Mouse (Mus musculus): ENCODE measurements around the gene Zfp346.
A peak's percentile ranks its signal among the peaks of the same experiment; 100 is the strongest.

Gene Zfp346

DNA sequence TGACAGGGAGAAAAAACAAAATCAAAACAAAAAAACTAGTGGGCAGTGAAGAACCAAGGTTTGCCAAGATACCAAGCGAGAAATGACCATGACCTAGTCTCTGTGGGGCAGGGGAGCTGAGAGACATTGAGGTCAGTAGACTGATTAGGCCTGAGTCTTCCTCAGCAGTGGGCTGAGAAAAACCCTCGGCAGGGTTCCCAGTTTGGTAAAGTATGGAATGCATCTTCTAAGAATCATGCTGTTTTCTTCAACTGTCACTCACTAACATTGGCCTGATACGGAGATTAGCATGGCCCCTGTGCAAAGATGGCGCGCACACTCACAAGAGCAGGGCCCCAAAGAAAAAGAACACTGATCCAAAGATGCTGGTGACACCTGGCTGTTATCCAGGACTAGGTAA is 48.8 kb downstream of the Zfp346 start:
- DNase-seq, result no peak

DNA sequence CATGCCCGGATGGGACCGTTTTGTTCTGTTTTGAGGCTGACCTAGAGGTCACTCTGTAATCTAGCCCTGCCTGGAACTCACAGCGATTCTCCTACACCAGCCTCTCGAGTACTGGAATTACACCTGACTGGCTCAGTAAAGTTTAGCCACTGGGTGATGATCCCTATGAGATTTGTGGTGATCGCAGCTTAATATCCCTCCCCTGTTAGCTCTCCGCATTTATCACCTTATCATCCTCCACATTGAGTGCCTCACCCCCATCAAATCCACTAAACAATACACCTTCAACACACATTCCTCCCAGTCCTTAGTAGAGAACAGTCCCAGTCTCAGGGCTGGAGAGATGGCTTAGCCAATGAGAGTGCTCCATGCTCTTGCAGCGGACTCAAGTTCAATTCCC is 57.3 kb downstream of the Zfp346 start:
- no peak for DNase-seq

DNA sequence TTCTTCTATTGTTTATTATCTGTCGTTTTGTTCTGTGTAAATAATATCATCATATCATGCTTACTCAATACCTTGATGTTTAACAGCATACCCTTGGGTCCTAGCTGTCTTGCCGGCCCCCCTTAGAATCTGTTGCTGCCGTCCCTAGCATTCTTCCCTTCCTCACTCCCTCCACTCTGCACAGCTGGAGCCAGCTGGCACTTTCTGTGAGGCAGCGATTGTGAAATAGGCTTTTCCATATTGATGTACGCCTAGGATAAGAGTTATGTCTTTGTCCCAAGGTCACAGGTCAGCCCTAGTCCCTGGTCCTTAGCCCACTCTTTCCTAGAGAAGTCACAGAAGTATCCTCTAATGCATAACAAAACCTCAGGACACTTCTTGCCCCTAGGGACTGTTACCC is 58.4 kb downstream of the Zfp346 start:
- DNase-seq, result no peak

DNA sequence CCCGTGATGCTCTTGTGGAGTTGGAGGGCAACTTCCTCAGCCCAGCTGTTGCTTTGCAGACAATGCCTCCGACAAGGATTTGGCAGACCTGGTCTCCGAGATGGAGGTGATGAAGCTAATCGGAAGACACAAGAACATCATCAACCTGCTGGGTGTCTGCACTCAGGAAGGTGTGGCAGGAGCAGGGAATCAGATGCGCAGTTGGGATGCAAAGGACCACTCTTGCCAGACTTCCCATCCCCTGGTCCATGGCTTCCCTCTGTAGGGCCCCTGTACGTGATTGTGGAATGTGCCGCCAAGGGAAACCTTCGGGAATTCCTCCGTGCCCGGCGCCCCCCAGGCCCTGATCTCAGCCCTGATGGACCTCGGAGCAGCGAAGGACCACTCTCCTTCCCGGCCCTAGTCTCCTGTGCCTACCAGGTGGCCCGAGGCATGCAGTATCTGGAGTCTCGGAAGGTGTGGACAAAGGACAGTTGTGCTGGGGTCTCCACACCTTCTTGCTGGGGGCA is 60.8 kb downstream of the Zfp346 start:
- DNase-seq, result no peak

DNA sequence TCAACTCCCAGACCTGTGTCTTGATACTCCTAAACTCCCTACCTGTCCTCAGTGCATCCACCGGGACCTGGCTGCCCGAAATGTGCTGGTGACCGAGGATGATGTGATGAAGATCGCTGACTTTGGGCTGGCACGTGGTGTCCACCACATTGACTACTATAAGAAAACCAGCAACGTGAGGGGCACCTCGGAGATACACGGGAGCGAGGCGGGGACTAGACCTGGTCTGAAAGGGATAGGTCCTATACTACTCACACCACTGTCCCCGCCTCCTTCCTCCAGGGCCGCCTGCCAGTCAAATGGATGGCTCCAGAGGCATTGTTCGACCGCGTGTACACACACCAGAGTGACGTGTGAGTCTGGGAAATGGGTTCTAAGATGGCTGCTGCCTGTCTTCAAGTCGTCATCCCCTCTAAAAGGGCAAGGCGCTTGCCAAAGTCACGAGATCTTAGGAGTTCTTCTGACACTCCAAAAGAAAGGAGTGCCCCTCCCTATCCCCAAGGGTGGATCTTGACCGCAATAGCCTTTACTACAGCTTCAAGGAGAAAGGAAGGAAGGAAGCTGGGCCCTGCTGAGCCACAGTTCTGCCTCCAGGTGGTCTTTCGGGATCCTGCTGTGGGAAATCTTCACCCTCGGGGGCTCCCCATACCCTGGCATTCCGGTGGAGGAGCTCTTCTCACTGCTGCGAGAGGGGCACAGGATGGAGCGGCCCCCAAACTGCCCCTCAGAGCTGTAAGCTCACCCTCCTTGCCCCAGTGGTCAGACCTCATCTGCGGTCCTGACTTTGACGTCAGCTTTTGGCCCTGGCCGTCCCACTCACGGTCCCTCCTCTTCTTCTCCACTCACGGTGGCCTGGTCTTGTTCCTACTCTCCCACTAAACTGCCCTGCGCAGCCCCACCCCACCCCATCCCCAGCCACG is 62.0 kb downstream of the Zfp346 start:
- DNase-seq, result no peak

DNA sequence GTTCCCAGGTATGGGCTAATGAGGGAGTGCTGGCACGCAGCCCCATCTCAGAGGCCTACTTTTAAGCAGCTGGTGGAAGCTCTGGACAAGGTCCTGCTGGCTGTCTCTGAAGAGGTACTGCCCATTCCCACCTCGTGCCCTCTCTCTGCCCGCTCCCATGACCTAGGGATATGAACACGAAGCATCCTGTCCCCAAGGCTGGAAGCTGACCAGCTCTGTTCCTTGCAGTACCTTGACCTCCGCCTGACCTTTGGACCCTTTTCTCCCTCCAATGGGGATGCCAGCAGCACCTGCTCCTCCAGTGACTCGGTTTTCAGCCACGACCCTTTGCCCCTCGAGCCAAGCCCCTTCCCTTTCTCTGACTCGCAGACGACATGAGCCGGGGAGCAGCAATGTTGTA is 62.7 kb downstream of the Zfp346 start:
- no peak for DNase-seq

DNA sequence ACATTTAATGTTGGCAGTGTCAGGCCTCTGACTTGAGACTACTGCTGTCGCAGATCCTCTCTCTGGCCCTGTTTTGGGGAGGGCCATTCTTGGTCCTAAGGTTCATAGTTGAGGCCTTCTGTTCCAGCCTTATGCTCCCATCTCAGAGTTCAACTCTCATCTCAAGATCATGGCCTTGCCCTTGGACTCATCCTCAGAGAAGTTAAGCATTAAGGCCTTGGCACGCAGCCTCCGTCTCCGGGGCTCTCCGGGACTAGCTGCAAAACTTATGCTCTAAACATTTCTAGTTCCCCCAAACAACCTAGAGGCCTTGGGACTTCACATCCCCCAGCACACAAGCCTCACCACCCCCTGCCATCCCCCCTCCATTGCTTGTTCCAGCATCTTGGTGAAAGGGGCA is 63.1 kb downstream of the Zfp346 start:
- DNase-seq, result no peak

DNA sequence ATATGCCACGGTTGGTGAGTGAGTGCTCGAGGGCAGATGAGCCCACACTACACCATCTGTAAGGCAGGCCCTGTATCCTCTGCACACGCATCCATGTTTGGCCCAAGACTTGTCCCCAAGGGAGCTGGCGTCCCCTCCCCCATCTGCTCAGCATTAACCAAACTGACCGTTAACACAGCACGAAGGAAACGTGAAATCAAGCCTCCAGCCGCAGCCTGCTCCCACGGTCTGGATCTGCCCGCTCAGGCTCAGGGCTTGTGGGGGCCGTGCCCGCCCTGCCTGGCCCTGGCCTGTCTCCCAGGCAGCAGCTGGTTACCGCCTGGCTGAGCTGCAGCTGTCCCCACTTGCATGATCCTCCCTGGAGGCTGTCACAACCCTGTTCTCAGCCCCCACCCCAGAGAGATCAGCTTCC is 63.9 kb downstream of the Zfp346 start:
- no peak for DNase-seq

DNA sequence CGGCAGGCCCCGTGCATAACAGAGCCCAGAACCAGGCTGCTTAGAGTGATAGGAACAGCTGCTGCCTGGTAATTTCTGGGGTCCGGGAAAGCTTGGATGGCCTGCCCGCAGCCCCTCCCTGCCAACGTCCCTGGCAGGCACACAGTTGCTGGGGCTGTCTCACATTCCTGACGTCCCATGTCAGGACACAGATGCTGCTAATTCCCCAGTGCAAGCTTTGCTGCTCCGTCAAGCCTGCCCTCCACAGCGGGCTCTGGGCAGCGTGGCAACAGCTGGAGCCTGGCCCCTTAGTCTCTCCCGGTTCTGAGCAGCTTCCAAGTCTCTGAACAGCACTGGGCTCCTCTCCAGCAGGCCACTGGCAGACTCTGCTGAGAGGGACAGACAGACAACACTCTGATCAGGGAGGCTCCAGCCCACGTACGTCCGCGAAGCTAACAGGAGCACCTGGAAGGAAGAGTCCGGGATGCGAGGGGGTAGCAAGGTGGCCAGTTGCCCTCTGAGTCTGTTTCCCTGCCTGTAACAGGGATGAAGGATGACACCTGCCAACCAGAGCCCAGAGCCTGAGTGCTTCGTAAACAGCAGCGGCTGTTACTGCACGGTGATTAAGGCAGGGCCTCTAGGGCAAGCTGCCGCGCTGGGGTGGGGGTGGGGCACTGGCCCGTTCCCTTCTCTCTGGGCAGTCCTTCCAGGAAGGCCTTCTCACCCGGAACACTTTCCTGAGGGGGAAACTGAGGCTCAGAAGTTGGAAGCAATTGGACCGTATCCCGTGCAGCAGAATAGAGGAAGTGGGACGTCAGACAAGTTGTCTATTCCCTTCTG is 66.6 kb downstream of the Zfp346 start:
- peak; percentile 50 for DNase-seq

DNA sequence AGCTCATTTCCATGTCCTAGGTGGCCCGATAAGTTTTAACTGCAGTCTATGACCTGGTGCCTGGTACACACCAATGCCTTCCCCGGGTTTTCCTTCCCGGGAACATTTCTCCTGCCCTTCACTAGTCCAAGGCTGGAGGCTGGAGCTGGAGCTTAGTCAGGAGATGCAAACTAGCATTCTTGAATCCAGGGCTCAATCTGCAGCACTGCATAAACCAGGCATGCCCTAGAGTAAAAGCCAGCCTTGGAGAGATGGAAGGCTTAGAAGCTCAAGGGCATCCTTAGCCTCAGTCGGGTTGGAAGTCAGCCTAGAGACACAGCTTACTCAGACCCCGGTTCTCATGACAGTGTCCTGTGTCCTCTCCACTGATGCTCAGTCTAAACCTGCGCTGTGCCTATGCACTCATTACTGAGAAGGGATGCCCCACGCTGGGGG is 67.2 kb downstream of the Zfp346 start:
- DNase-seq, result no peak

DNA sequence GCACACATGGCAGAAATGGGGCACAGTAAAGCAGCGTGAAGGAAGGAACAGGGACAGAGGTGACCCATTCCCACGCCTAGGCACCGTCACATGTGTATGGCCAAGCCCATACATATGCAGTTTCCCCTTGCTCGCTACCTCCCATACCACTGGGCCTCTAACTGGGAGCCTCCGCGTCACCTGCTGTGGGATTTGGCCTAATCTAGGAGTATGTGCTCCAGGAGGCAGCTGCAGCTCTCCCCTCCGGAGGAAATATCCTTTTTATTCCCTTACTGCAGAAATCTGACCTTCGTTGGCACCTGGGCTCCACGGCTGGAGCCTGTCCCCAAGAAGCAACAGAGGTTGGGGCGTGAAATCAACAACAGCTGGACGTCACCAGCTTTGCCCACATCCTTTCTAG is 69.2 kb downstream of the Zfp346 start:
- no peak for DNase-seq

DNA sequence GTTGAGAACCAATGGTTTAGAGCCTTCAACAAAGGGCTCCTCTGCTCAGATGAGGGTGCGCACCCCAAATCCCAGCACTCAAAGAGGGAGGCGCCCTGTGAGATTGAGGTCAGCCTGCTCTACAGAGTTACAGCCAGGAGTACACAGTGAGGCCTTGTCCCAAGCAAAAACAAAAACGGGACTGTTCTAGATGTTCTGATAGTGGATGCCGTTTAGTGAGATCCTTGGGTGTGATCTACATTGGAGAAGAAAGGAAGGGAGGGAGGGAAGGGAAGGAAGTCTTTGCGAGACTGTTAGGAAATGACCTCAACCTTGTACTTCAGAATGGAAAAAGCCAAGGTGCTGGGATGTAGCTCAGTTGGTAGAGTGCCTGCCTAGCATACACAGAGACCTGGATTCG is 71.2 kb downstream of the Zfp346 start:
- DNase-seq, result no peak

DNA sequence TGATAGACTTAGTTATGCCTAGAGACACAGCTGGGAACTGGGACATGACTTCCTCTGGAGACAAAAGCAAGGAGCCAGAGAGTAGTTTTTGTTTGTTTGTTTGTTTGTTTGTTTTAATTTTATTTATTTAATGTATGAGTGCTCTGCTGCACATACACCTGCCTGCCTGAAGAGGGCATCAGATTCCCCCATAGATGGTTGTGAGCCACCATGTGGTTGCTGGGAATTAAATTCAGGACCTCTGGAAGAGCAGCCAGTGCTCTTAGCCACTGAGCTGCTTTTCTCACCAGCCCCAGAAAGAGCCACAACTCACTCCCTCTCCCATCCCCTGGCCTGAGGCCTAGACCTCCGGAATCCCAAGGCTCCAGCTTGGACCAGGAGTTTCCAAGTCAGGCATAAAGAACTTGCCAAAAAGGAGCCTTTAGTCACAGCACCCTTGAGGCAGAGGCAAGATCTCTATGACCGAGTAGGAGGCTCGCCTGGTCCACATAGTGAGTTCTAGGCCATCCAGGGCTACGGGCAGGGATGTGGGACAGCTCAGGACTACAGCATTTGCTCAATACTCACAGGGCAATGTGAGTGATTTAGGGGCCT is 72.9 kb downstream of the Zfp346 start:
- no peak for DNase-seq

DNA sequence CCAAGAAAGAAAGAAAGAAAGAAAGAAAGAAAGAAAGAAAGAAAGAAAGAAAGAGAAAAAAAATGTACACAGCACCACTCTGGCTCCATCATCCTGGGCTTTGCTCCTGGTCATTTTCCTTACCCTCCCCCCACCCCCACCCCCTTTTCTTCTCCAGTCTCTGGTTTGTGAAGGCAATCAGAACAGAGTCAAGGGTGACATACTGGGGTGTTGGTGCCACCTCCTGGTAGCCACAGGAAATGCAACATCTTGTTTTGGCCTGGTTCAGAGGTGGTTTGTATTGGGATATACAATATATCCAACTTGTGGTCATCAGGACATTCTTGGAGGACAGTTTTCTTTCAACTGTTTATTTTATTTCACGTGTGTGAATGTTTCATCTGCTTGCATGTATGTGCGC is 73.4 kb downstream of the Zfp346 start:
- DNase-seq, result peak; percentile 55

DNA sequence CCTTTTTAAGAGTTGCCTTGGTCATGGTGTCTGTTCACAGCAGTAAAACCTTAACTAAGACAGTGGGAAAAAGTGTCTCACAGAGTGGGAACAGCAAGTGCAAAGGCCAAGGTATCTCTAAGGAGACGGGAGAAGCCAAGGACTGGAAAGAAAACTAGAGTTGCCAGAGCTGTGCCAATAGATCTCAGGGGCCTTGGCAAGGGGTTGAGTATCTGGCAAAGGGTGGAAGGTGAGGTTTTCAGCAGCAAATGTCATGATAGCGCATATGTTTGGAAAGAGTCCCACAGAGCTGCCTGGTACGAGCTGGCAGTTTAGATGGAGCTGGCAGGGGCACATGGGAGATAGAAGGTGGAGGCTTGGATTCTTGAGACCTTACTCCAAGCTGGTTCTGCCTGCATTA is 74.5 kb downstream of the Zfp346 start:
- DNase-seq, result no peak

DNA sequence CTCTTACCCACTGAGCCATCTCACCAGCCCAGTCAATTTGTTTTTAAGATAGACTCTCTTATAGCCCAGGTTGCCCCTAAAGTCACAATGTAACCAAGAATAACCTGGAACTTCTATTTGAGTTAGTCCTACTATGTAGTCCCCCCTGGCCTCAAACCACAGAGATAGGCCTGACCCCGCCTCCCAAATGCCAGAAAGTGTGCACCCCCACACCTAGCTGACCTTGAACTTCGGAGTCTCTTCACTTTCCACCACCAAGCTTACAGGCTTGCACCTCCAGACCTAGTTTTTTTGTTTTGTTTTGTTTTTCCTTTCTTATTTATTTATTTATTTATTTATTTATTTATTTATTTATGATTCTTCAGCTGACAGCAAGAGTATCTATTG is 76.7 kb downstream of the Zfp346 start:
- no peak for DNase-seq

DNA sequence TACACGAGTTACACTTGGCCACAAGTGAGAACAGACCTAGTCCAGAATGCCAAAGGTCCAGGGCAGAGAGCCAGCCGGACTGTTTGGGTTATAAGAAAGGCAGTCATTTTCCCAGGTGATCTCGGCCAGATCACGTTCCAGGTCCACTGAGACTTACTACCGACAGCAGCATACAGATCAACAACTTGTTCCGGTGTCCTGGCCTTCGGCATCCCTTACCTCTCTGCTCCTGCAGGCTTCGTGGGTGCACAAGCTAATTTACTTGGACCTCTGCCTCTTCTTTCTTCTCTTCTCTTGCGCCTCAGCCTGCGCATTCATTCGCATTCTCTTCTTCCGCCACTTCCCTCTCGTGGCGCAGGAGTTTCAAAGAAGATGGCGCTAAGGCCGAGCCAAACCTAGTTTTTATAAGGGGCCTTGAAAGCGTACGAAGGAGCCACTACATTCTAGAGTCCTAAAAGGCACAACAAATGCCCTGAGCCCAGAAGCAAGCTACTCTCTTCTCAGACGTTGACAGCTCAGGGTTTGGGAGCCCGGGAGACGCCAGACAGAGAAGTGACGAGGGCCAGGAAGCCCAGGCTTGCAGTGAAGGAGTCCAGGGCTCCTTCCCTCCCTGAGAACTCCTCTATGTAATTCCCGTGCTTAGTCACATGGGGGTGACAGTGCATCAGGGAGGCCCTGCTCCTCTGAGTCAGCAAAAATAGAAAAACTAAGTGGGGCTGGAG is 77.2 kb downstream of the Zfp346 start:
- peak; percentile 70 for DNase-seq

DNA sequence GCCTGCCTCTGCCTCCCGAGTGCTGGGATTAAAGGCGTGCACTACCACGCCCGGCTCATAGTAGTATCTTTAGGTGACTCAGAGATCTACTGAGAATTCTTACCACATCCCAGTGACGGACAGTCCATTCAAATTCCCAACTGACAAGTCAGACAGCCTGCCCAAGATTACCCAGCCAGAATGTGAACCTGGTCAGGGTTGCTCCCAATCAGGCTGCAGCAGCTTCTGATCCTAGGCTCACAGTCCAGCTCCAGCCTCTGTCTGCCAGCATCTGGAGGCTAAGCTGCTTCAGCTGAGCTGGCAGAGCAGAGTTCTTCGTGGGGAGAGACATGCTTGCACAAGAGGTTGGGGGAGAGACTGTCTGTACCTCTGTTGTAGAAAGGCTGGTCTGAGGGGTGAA is 78.3 kb downstream of the Zfp346 start:
- no peak for DNase-seq
